Mouse (Mus musculus) neural tube, embryonic 12.5 days (tissue): ENCODE results near the gene Zfp64. TPM values are rescaled to one million over a fixed set of nuclear protein-coding genes. Genes with fewer than 3 reads are reported as not detected.
A peak's percentile ranks its signal among the peaks of the same experiment; 100 is the strongest.

Experiments used
- ATAC-seq: fragments of 200-750 bp; cut with Nextera tagmentation; 2 replicates; pipeline ENCODE4 v1.8.0; 2017; ENCODE audit warnings: low read depth, mild to moderate bottlenecking, moderate TSS enrichment, moderate library complexity; ENCODE audit not compliant: low FRiP score
- H3K27ac ChIP-seq: fragments of 300-500 bp; sonication (generic); 2 replicates; pipeline ENCODE4 v1.5.1; 2016
- H3K27me3 ChIP-seq: fragments of 300-500 bp; sonication (generic); replicated peaks from 2 replicates; pipeline ENCODE4 v1.6.1; 2016; ENCODE audit warnings: mild to moderate bottlenecking
- H3K36me3 ChIP-seq: fragments of 300-500 bp; sonication (generic); 2 replicates; pipeline ENCODE4 v1.6.1; 2016; ENCODE audit warnings: mild to moderate bottlenecking
- H3K4me1 ChIP-seq: fragments of 300-500 bp; sonication (generic); 2 replicates; pipeline ENCODE4 v1.6.1; 2016
- H3K4me2 ChIP-seq: fragments of 300-500 bp; sonication (generic); replicated peaks from 2 replicates; pipeline ENCODE4 v1.6.1; 2016; ENCODE audit warnings: mild to moderate bottlenecking
- H3K4me3 ChIP-seq: fragments of 300-500 bp; sonication (generic); 2 replicates; pipeline ENCODE4 v1.5.1; 2016
- H3K9ac ChIP-seq: fragments of 300-500 bp; sonication (generic); 2 replicates; pipeline ENCODE4 v1.6.1; 2016; ENCODE audit warnings: mild to moderate bottlenecking
- H3K9me3 ChIP-seq: fragments of 300-500 bp; sonication (generic); 2 replicates; pipeline ENCODE4 v1.6.1; 2016; ENCODE audit warnings: mild to moderate bottlenecking
- WGBS: fragments of 180-500 bp; shearing (Covaris S2); methylation state at CpG from one replicate; pipeline ENCODE4 v1.1.7; 2016; 5-methylcytosine and 5-hydroxymethylcytosine counted together
- polyA plus RNA-seq: library from polyadenylated mRNA; unstranded; fragments of >200 nt; fragmentation: Nextera tagmentation; extraction: Ambion mirVana; gene quantifications from 2 replicates; pipeline ENCODE4 v1.2.1, GENCODE M21; 2016

Zfp64 gene
- polyA plus RNA-seq, 1 experiment from 2014 or later: 31.3 TPM

- Histone ChIP-seq H3K4me1 (no peaks in the 10 kb centered on the region; the same call in 1 of the 2 replicates), H3K36me3 (no peaks in the 10 kb centered on the region), H3K9me3 (no peaks in the 10 kb centered on the region), H3K4me3 (no peak overlapping the region), H3K27ac (no peak overlapping the region), H3K27me3 (no peaks in the 10 kb centered on the region), H3K4me2 (no peak overlapping the region), H3K9ac (no peak overlapping the region)
- WGBS: 83% methylated on average over 10 of the region's 10 CpGs
- ATAC-seq: no peak
Measured at GRCm38 (mm10) chr2:168879573-168879972, 75.8 kb downstream of the Zfp64 start.

DNA sequence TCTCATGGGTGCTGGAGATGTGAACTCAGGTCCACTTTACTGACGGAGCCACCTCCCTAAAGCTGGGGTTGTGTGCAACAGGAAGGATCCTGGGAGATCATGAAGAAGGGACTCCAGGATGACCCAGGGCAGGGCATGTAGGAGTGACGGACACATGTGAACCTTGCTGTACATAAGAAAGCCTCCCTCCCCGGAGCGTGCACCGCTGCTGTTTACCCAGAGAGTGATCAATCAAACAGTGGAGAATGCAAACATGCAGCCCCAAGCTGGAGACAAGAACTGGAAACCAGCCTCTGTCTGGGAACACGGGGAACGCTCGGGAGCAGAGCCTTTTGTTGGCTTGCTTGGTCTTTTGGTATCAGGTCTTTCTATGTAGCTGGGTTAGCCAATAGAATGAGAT, 76.7 kb downstream of the Zfp64 start:
- 84% methylated on average over 8 of the region's 8 CpGs for WGBS
- Histone ChIP-seq H3K27me3 (no peaks in the 10 kb centered on the region), H3K27ac (no peak overlapping the region), H3K4me3 (no peak overlapping the region), H3K4me1 (no peaks in the 10 kb centered on the region; the same call in 1 of the 2 replicates), H3K9me3 (no peaks in the 10 kb centered on the region), H3K9ac (no peak overlapping the region), H3K36me3 (no peaks in the 10 kb centered on the region), H3K4me2 (no peak overlapping the region)
- ATAC-seq: no peak

DNA sequence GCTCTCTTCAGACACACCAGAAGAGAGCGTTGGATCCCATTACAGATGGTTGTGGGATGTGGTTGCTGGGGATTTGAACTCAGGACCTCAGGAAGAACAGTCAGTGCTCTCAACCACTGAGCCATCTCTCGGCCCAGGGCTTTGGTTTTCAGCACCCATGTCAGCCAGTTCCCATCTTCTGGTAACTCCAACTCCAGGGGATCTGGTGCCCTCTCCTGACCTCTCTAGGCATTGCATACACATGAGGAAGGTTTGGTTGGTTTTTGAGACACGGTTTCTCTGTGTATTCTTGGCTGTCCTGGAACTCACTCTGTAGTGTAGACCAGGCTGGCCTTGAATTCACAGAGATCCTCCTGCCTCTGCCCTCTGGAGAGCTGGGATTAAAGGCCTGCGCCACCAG, 77.2 kb downstream of the Zfp64 start:
- Histone ChIP-seq H3K9ac (no peak overlapping the region), H3K27ac (no peak overlapping the region), H3K4me3 (no peak overlapping the region), H3K36me3 (no peaks in the 10 kb centered on the region), H3K4me1 (no peaks in the 10 kb centered on the region; the same call in 1 of the 2 replicates), H3K4me2 (no peak overlapping the region), H3K9me3 (no peaks in the 10 kb centered on the region), H3K27me3 (no peaks in the 10 kb centered on the region)
- 85% methylated on average over 4 of the region's 4 CpGs for WGBS
- ATAC-seq: no peak

- Histone ChIP-seq H3K36me3 (no peaks in the 10 kb centered on the region), H3K4me1 (peaks cover 12% of the 10 kb centered on the region), H3K4me3 (no peak overlapping the region), H3K4me2 (no peak overlapping the region), H3K27me3 (no peaks in the 10 kb centered on the region), H3K27ac (no peak overlapping the region), H3K9ac (no peak overlapping the region), H3K9me3 (no peaks in the 10 kb centered on the region)
- 87% methylated on average over 10 of the region's 10 CpGs for WGBS
- ATAC-seq: no peak
Measured at GRCm38 (mm10) chr2:168876631-168877030, 78.8 kb downstream of the Zfp64 start.

GRCm38 (mm10) chr2:168874498-168874897, 80.9 kb downstream of the Zfp64 start:
- no peak for ATAC-seq
- WGBS: 75% methylated on average over 6 of the region's 6 CpGs
- no peaks in the 10 kb centered on the region for H3K36me3 ChIP-seq
- H3K27ac ChIP-seq: no peak overlapping the region
- no peak overlapping the region for H3K9ac ChIP-seq
- no peaks in the 10 kb centered on the region for H3K9me3 ChIP-seq
- peaks cover 12% of the 10 kb centered on the region for H3K4me1 ChIP-seq
- no peak overlapping the region for H3K4me2 ChIP-seq
- H3K4me3 ChIP-seq: no peak overlapping the region
- no peaks in the 10 kb centered on the region for H3K27me3 ChIP-seq

- Histone ChIP-seq H3K9me3 (no peaks in the 10 kb centered on the region), H3K27ac (no peak overlapping the region), H3K27me3 (no peaks in the 10 kb centered on the region), H3K36me3 (no peaks in the 10 kb centered on the region), H3K4me2 (peak overlapping the region; percentile 34), H3K4me3 (no peak overlapping the region), H3K9ac (no peak overlapping the region), H3K4me1 (peaks cover 12% of the 10 kb centered on the region)
- ATAC-seq: no peak
- WGBS: 14% methylated on average over 22 of the region's 22 CpGs
Measured at GRCm38 (mm10) chr2:168871767-168872511, 83.4 kb downstream of the Zfp64 start.

DNA sequence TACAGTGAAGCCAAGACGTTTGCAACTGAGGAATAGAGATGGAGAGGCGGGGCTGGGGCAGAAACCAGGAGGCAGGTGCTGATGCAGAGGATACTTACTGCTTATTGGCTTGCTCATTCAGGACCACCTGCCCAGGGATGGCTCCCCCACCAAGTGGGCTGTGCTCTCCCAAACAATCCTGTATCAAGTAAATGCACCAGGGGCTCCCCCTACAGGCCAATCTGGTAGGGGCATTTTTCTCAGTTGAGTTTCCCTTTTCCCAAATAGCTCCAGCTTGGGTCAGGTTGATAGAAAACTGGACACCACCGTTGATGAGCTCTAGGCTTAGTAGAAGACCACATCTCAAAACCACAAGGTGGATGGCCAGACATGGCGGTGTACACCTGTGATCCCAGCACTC, 84.9 kb downstream of the Zfp64 start:
- no peaks in the 10 kb centered on the region for H3K36me3 ChIP-seq
- H3K4me1 ChIP-seq: peaks cover 12% of the 10 kb centered on the region
- H3K27me3 ChIP-seq: no peaks in the 10 kb centered on the region
- 59% methylated on average over 4 of the region's 4 CpGs for WGBS
- no peak overlapping the region for H3K4me3 ChIP-seq
- no peaks in the 10 kb centered on the region for H3K9me3 ChIP-seq
- H3K4me2 ChIP-seq: no peak overlapping the region
- no peak overlapping the region for H3K27ac ChIP-seq
- no peak for ATAC-seq
- H3K9ac ChIP-seq: no peak overlapping the region

GRCm38 (mm10) chr2:168866942-168867341, 88.4 kb downstream of the Zfp64 start:
- no peak overlapping the region for H3K27ac ChIP-seq
- H3K4me2 ChIP-seq: no peak overlapping the region
- H3K36me3 ChIP-seq: no peaks in the 10 kb centered on the region
- no peaks in the 10 kb centered on the region for H3K9me3 ChIP-seq
- H3K27me3 ChIP-seq: no peaks in the 10 kb centered on the region
- WGBS: 88% methylated on average over 8 of the region's 8 CpGs
- ATAC-seq: no peak
- H3K9ac ChIP-seq: no peak overlapping the region
- peaks cover 2% of the 10 kb centered on the region for H3K4me1 ChIP-seq
- H3K4me3 ChIP-seq: no peak overlapping the region

- Histone ChIP-seq H3K4me2 (no peak overlapping the region), H3K9ac (no peak overlapping the region), H3K27ac (no peak overlapping the region), H3K4me3 (no peak overlapping the region), H3K4me1 (no peaks in the 10 kb centered on the region), H3K9me3 (no peaks in the 10 kb centered on the region), H3K27me3 (no peaks in the 10 kb centered on the region), H3K36me3 (no peaks in the 10 kb centered on the region)
- ATAC-seq: no peak
- WGBS: 78% methylated on average over 10 of the region's 10 CpGs
Measured at GRCm38 (mm10) chr2:168866436-168866835, 89.0 kb downstream of the Zfp64 start.

DNA sequence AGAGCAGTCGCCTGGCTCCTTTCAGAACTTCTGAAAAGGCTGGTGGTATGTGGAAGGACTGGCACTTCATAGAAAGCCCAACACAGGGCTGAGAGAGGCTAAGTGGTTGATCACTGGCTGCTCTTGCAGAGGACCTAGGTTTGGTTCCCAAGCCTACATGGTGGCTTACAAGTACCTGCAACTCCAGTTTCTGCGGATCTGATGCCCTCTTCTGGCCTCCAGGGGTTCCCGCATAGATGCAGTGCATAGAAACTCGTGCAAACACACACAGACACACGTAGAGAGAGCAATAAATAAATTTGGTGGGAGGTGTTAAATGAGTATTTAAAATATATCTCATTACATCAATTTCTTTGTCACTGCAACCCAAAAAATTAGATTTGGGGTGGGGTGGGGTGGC, 90.5 kb downstream of the Zfp64 start:
- ATAC-seq: no peak
- 84% methylated on average over 5 of the region's 5 CpGs for WGBS

GRCm38 (mm10) chr2:168862694-168863093, 92.7 kb downstream of the Zfp64 start:
- peaks cover 12% of the 10 kb centered on the region for H3K4me1 ChIP-seq
- H3K36me3 ChIP-seq: no peaks in the 10 kb centered on the region
- H3K4me2 ChIP-seq: no peak overlapping the region
- H3K4me3 ChIP-seq: no peak overlapping the region
- 47% methylated on average over 4 of the region's 4 CpGs for WGBS
- no peak for ATAC-seq
- no peaks in the 10 kb centered on the region for H3K9me3 ChIP-seq
- no peak overlapping the region for H3K9ac ChIP-seq
- no peaks in the 10 kb centered on the region for H3K27me3 ChIP-seq
- no peak overlapping the region for H3K27ac ChIP-seq

More for the DNA sequence above, 90.5 kb downstream of the Zfp64 start:
- H3K36me3 ChIP-seq: no peaks in the 10 kb centered on the region
- H3K9me3 ChIP-seq: no peaks in the 10 kb centered on the region
- H3K27me3 ChIP-seq: no peaks in the 10 kb centered on the region
- H3K27ac ChIP-seq: no peak overlapping the region
- H3K4me1 ChIP-seq: peaks cover 11% of the 10 kb centered on the region
- H3K9ac ChIP-seq: no peak overlapping the region
- H3K4me3 ChIP-seq: no peak overlapping the region
- H3K4me2 ChIP-seq: no peak overlapping the region

DNA sequence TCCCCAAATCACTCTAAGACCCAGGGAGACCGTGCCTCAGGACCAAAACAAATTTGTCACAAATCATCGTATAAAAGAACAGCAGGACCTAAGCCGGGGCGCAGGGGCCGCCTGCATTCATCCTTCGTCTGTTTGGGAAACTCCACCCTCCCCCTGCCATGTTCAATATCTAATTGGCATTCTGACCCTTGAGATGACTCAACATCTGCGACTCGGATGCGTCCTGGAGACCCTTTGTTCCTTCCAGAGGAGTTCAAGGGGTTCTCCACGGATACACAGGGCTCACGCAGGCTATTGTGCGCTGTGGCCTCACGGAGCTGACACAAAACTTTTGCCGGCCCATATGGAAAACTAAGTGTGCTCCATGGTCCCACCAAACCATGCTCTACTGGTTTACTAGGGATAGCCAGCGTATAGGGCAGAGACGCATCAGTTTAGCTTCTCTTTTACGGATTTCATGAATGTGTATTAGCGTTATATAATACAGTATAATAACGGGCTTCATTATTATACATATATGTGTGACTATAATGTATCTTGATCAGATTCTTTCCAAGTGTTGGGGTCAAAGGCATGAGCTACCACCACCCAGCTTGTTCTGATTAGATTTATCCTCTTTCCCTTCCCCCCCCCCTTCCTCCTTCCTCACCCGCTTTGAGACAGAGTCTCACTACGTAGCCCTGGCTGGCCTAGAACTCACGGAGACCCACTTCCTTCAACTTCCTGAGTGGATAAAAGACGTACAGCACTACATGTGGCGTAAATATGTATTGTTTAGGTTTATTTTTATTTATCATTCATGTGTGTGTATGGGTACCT, 94.3 kb downstream of the Zfp64 start:
- WGBS: 29% methylated on average over 24 of the region's 24 CpGs
- no peaks in the 10 kb centered on the region for H3K9me3 ChIP-seq
- H3K27me3 ChIP-seq: 0 out of 2 replicates have a peak, but pooled peaks cover 5% of the 10 kb centered on the region
- ATAC-seq: peak; percentile 65
- peaks cover 12% of the 10 kb centered on the region for H3K4me1 ChIP-seq
- no peak overlapping the region for H3K27ac ChIP-seq
- H3K4me3 ChIP-seq: no peak overlapping the region
- no peaks in the 10 kb centered on the region for H3K36me3 ChIP-seq
- H3K9ac ChIP-seq: no peak overlapping the region
- H3K4me2 ChIP-seq: peak overlapping the region; percentile 21
